Mouse (Mus musculus): Measurements from ENCODE around the gene Arntl2. TPM values are rescaled to one million over a fixed set of nuclear protein-coding genes. Genes with fewer than 3 reads are reported as not detected.
A peak's percentile ranks its signal among the peaks of the same experiment; 100 is the strongest.

The Arntl2 gene
- polyA plus RNA-seq, 1 experiment from 2014 or later = 8.3 TPM

- H3K4me1 ChIP-seq (replicated peaks) = no peaks in the 10 kb centered on the region
- H3K9me3 ChIP-seq = peaks cover 7% of the 10 kb centered on the region; the same call in 1 of the 2 replicates
- no peak overlapping the region for H3K27ac ChIP-seq
- no peak overlapping the region for H3K9ac ChIP-seq (replicated peaks)
- H3K4me2 ChIP-seq = no peak overlapping the region
- H3K4me3 ChIP-seq (replicated peaks) = no peak overlapping the region
- no peaks in the 10 kb centered on the region for H3K27me3 ChIP-seq
- peaks cover 9% of the 10 kb centered on the region; the same call in 1 of the 2 replicates for H3K36me3 ChIP-seq
- 85% methylated on average over 3 of the region's 3 CpGs for WGBS
- ATAC-seq (ENCODE audit: insufficient number of reproducible peaks, insufficient read depth, low FRiP score, low TSS enrichment, low read depth) = no peak
Observed at GRCm38 (mm10) chr6:146781566-146781965, 14.3 kb upstream of the Arntl2 start.

- H3K4me1 ChIP-seq (replicated peaks) = peaks cover 14% of the 10 kb centered on the region
- H3K9me3 ChIP-seq = no peaks in the 10 kb centered on the region
- peaks cover 11% of the 10 kb centered on the region; the same call in 1 of the 2 replicates for H3K27me3 ChIP-seq
- no peak overlapping the region for H3K27ac ChIP-seq
- ATAC-seq (ENCODE audit: insufficient number of reproducible peaks, insufficient read depth, low FRiP score, low TSS enrichment, low read depth) = no peak
- H3K4me2 ChIP-seq = no peak overlapping the region
- no peak overlapping the region for H3K4me3 ChIP-seq (replicated peaks)
- H3K36me3 ChIP-seq = no peaks in the 10 kb centered on the region
- WGBS = 78% methylated on average over 3 of the region's 3 CpGs
- no peak overlapping the region for H3K9ac ChIP-seq (replicated peaks)
Observed at GRCm38 (mm10) chr6:146793527-146793926, 2.3 kb upstream of the Arntl2 start.

GRCm38 (mm10) chr6:146795166-146795923 is 510 bp upstream of the Arntl2 start:
- Histone ChIP-seq H3K4me3 (replicated peaks) (peak overlapping the region; percentile 57), H3K27ac (no peak overlapping the region), H3K9me3 (no peaks in the 10 kb centered on the region), H3K36me3 (no peaks in the 10 kb centered on the region), H3K4me1 (replicated peaks) (peaks cover 14% of the 10 kb centered on the region), H3K4me2 (peak overlapping the region; percentile 80), H3K9ac (replicated peaks) (peak overlapping the region; percentile 74), H3K27me3 (peaks cover 11% of the 10 kb centered on the region; the same call in 1 of the 2 replicates)
- 16% methylated on average over 22 of the region's 22 CpGs for WGBS
- peak; percentile 60 for ATAC-seq (ENCODE audit: insufficient number of reproducible peaks, insufficient read depth, low FRiP score, low TSS enrichment, low read depth)

- Histone ChIP-seq H3K4me2 (no peak overlapping the region), H3K9me3 (no peaks in the 10 kb centered on the region), H3K27ac (no peak overlapping the region), H3K4me1 (replicated peaks) (peaks cover 14% of the 10 kb centered on the region), H3K4me3 (replicated peaks) (no peak overlapping the region), H3K36me3 (no peaks in the 10 kb centered on the region), H3K27me3 (peaks cover 11% of the 10 kb centered on the region; the same call in 1 of the 2 replicates), H3K9ac (replicated peaks) (no peak overlapping the region)
- no peak for ATAC-seq (ENCODE audit: insufficient number of reproducible peaks, insufficient read depth, low FRiP score, low TSS enrichment, low read depth)
- 61% methylated on average over 5 of the region's 5 CpGs for WGBS
Observed at GRCm38 (mm10) chr6:146797446-146797845, 1.6 kb downstream of the Arntl2 start.

GRCm38 (mm10) chr6:146809991-146810390 is 14.1 kb downstream of the Arntl2 start:
- no peak overlapping the region for H3K4me2 ChIP-seq
- H3K27ac ChIP-seq = no peak overlapping the region
- H3K4me1 ChIP-seq (replicated peaks) = 0 out of 2 replicates have a peak, but pooled peaks cover 4% of the 10 kb centered on the region
- no peak overlapping the region for H3K4me3 ChIP-seq (replicated peaks)
- whole genome bisulfite sequencing = 93% methylated on average over 6 of the region's 6 CpGs
- H3K36me3 ChIP-seq = peaks cover 21% of the 10 kb centered on the region
- H3K9ac ChIP-seq (replicated peaks) = no peak overlapping the region
- no peak for ATAC-seq (ENCODE audit: insufficient number of reproducible peaks, insufficient read depth, low FRiP score, low TSS enrichment, low read depth)
- no peaks in the 10 kb centered on the region for H3K9me3 ChIP-seq
- no peaks in the 10 kb centered on the region for H3K27me3 ChIP-seq

- ATAC-seq (ENCODE audit: insufficient number of reproducible peaks, insufficient read depth, low FRiP score, low TSS enrichment, low read depth) = no peak
- 83% methylated on average over 5 of the region's 5 CpGs for WGBS
- Histone ChIP-seq H3K9ac (replicated peaks) (no peak overlapping the region), H3K36me3 (peaks cover 25% of the 10 kb centered on the region), H3K4me1 (replicated peaks) (0 out of 2 replicates have a peak, but pooled peaks cover 4% of the 10 kb centered on the region), H3K27me3 (no peaks in the 10 kb centered on the region), H3K4me3 (replicated peaks) (no peak overlapping the region), H3K4me2 (no peak overlapping the region), H3K9me3 (no peaks in the 10 kb centered on the region), H3K27ac (no peak overlapping the region)
Observed at GRCm38 (mm10) chr6:146813007-146813406, 17.2 kb downstream of the Arntl2 start.

GRCm38 (mm10) chr6:146820177-146820965 is 24.5 kb downstream of the Arntl2 start:
- Histone ChIP-seq H3K9ac (replicated peaks) (no peak overlapping the region), H3K27me3 (no peaks in the 10 kb centered on the region), H3K4me2 (no peak overlapping the region), H3K4me1 (replicated peaks) (no peaks in the 10 kb centered on the region), H3K36me3 (peaks cover 7% of the 10 kb centered on the region; the same call in 1 of the 2 replicates), H3K4me3 (replicated peaks) (no peak overlapping the region), H3K9me3 (no peaks in the 10 kb centered on the region), H3K27ac (no peak overlapping the region)
- ATAC-seq (ENCODE audit: insufficient number of reproducible peaks, insufficient read depth, low FRiP score, low TSS enrichment, low read depth) = no peak
- 88% methylated on average over 29 of the region's 29 CpGs for WGBS

- H3K4me1 ChIP-seq (replicated peaks) = no peaks in the 10 kb centered on the region
- whole genome bisulfite sequencing = 92% methylated on average over 13 of the region's 13 CpGs
Observed at GRCm38 (mm10) chr6:146821958-146822357, 26.1 kb downstream of the Arntl2 start.

GRCm38 (mm10) chr6:146824727-146825486 is 29.1 kb downstream of the Arntl2 start:
- Histone ChIP-seq H3K36me3 (peaks cover 7% of the 10 kb centered on the region; the same call in 1 of the 2 replicates), H3K9me3 (no peaks in the 10 kb centered on the region), H3K4me1 (replicated peaks) (no peaks in the 10 kb centered on the region), H3K9ac (replicated peaks) (no peak overlapping the region), H3K4me2 (no peak overlapping the region), H3K4me3 (replicated peaks) (no peak overlapping the region), H3K27me3 (no peaks in the 10 kb centered on the region), H3K27ac (no peak overlapping the region)
- no peak for ATAC-seq (ENCODE audit: insufficient number of reproducible peaks, insufficient read depth, low FRiP score, low TSS enrichment, low read depth)
- WGBS = 37% methylated on average over 16 of the region's 16 CpGs

More at GRCm38 (mm10) chr6:146821958-146822357, 26.1 kb downstream of the Arntl2 start:
- ATAC-seq (ENCODE audit: insufficient number of reproducible peaks, insufficient read depth, low FRiP score, low TSS enrichment, low read depth) = no peak
- H3K4me3 ChIP-seq (replicated peaks) = no peak overlapping the region
- H3K9ac ChIP-seq (replicated peaks) = no peak overlapping the region
- H3K9me3 ChIP-seq = no peaks in the 10 kb centered on the region
- no peak overlapping the region for H3K4me2 ChIP-seq
- peaks cover 3% of the 10 kb centered on the region; the same call in 1 of the 2 replicates for H3K36me3 ChIP-seq
- no peaks in the 10 kb centered on the region for H3K27me3 ChIP-seq
- no peak overlapping the region for H3K27ac ChIP-seq

- ATAC-seq (ENCODE audit: insufficient number of reproducible peaks, insufficient read depth, low FRiP score, low TSS enrichment, low read depth) = no peak
- WGBS = 58% methylated on average over 1 of the region's 1 CpGs
Observed at GRCm38 (mm10) chr6:146825487-146825773, 29.6 kb downstream of the Arntl2 start.

GRCm38 (mm10) chr6:146831320-146831719 is 35.5 kb downstream of the Arntl2 start:
- Histone ChIP-seq H3K9ac (replicated peaks) (no peak overlapping the region), H3K27me3 (no peaks in the 10 kb centered on the region), H3K4me3 (replicated peaks) (no peak overlapping the region), H3K36me3 (peaks cover 10% of the 10 kb centered on the region; the same call in 1 of the 2 replicates), H3K4me1 (replicated peaks) (0 out of 2 replicates have a peak, but pooled peaks cover 6% of the 10 kb centered on the region), H3K27ac (no peak overlapping the region), H3K9me3 (no peaks in the 10 kb centered on the region), H3K4me2 (no peak overlapping the region)
- 89% methylated on average over 12 of the region's 12 CpGs for WGBS
- ATAC-seq (ENCODE audit: insufficient number of reproducible peaks, insufficient read depth, low FRiP score, low TSS enrichment, low read depth) = no peak

More at GRCm38 (mm10) chr6:146825487-146825773, 29.6 kb downstream of the Arntl2 start:
- H3K9ac ChIP-seq (replicated peaks) = no peak overlapping the region
- no peaks in the 10 kb centered on the region for H3K27me3 ChIP-seq
- no peaks in the 10 kb centered on the region for H3K9me3 ChIP-seq
- H3K4me2 ChIP-seq = no peak overlapping the region
- H3K27ac ChIP-seq = no peak overlapping the region
- no peaks in the 10 kb centered on the region for H3K4me1 ChIP-seq (replicated peaks)
- peaks cover 7% of the 10 kb centered on the region; the same call in 1 of the 2 replicates for H3K36me3 ChIP-seq
- H3K4me3 ChIP-seq (replicated peaks) = no peak overlapping the region

Measured in limb, embryonic 12.5 days (tissue).